Mouse (Mus musculus) lung, adult 2 months (tissue): ENCODE measurements around the gene Tnrc6c.

Source experiments
- CTCF ChIP-seq: fragments of 200-500 bp; IDR thresholded peaks from 2 replicates; pipeline ENCODE4 v1.5.1; 2011; ENCODE audit warnings: mild to moderate bottlenecking, low read length, control low read depth; ENCODE audit not compliant: insufficient read depth
- POLR2A ChIP-seq: fragments of 200-500 bp; IDR thresholded peaks from 2 replicates; pipeline ENCODE4 v1.6.1; 2011; ENCODE audit warnings: low read depth, mild to moderate bottlenecking, control low read depth, low read length, borderline replicate concordance; ENCODE audit errors: extremely low read depth

- no peak for TF ChIP-seq CTCF
- TF ChIP-seq POLR2A, result no peak
Measured at GRCm38 (mm10) chr11:117606137-117606536, 48.0 kb upstream of the Tnrc6c start.
